Mouse (Mus musculus): ENCODE data around the gene Rbsn.

Gene Rbsn

GRCm38 (mm10) chr6:92176450-92176849, 38.3 kb downstream of the Rbsn start:
- no peak for DNase-seq (ENCODE audit: low read depth, low spot score)

GRCm38 (mm10) chr6:92162724-92163123, 52.0 kb downstream of the Rbsn start:
- DNase-seq (ENCODE audit: low read depth, low spot score): no peak

DNA sequence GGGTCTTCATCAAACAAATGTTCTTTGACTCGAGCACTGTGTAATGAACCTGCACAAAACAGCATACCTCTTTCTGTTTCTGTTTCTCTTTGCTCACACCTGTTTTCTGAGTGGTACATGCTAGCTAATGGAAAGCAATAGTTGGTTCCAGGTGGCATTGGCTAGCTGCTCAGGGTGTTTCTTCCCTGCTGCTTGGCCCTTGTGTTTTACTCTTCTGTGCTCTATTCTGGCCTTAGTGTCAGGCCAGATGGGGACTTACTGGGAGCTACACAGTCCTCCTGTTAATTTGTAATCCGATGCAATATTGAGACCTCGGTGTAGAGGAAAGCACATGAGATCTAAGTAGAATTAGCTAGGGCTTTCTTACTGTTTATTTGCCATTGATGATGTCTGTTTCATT, 55.9 kb downstream of the Rbsn start:
- DNase-seq (ENCODE audit: low read depth, low spot score): no peak

DNA sequence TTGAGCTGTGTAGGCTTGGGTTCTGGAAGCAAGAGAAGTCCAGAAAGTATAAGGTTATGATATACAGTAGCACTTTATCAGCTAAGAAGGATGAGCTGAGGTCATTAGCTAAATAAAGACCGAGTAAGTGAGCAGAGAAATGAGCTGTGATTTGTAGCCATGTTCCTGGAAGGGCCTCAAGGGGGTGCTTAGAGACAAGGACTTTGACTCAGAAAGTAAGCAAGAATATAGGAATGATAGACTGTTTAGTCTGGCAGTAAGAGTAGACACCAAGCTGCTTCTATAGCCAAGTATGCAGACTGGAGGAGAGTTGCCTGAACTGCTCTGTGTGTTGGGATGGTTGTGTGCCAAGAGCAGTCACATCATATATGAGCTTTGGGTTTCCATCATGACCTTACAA, 61.0 kb downstream of the Rbsn start:
- DNase-seq (ENCODE audit: low read depth, low spot score): no peak

- no peak for DNase-seq (ENCODE audit: low read depth, low spot score)
Measured at GRCm38 (mm10) chr6:92145881-92146280, 68.8 kb downstream of the Rbsn start.
